ENCODE assay signal across 8 mouse cellular contexts in the genomic region with DNA sequence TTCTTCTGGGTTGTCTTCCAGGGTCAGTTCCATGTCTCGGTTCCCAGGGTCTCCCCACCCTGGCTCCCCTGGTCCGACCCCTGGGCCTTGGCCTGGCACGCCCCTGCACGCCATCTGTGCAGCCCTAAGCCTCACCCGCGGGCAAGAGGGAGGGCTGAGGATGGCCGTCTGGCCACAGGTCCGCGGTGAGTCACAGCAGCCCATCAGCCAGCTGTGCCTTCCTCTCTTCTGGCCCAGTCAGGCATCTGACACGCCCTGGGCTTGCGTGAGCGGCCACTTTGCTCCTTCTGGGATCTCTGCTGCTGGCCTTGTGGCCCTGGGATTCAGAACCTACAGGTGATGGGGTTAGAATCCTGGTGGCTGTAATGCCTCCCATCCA. TPM values are rescaled to one million over a fixed set of nuclear protein-coding genes. Genes with fewer than 3 reads are reported as not detected.
DNase-seq lines count a peak whose midpoint lies in the region; ATAC-seq and TF ChIP-seq lines count a peak whose summit lies in the region.

No protein-coding gene starts in this region.

- TF ChIP-seq CTCF in forebrain, postnatal 0 days (IDR thresholded peaks at IDR 0.05; ENCODE audit: low read depth), result no peak
- no peak for TF ChIP-seq CTCF in stomach, postnatal 0 days (IDR thresholded peaks at IDR 0.05; ENCODE audit: low read depth)

- 25% methylated on average over 12 of the region's 12 CpGs for WGBS in neural tube, embryonic 11.5 days
- 34% methylated on average over 12 of the region's 12 CpGs for WGBS in forebrain, postnatal 0 days
- 20% methylated on average over 12 of the region's 12 CpGs for WGBS in limb, embryonic 10.5 days
- 29% methylated on average over 12 of the region's 12 CpGs for WGBS in stomach, postnatal 0 days

- H3K9ac ChIP-seq in neural tube, embryonic 11.5 days (ENCODE audit: low read length), result no peak overlapping the region
- H3K9ac ChIP-seq in forebrain, postnatal 0 days, result no peak overlapping the region
- H3K9ac ChIP-seq in stomach, postnatal 0 days (ENCODE audit: low read length), result peak overlapping the region; percentile 18; the same call in 1 of the 2 replicates

- peaks cover 30% of the 10 kb centered on the region for H3K4me1 ChIP-seq in neural tube, embryonic 11.5 days (ENCODE audit: control insufficient read depth, insufficient read depth, low read length)
- H3K4me1 ChIP-seq in forebrain, postnatal 0 days (ENCODE audit: insufficient read depth), result peaks cover 5% of the 10 kb centered on the region
- H3K4me1 ChIP-seq in limb, embryonic 10.5 days, result peaks cover 73% of the 10 kb centered on the region
- peaks cover 3% of the 10 kb centered on the region for H3K4me1 ChIP-seq in stomach, postnatal 0 days (replicated peaks; ENCODE audit: control insufficient read depth, insufficient read depth)

- no peaks in the 10 kb centered on the region for H3K36me3 ChIP-seq in neural tube, embryonic 11.5 days (ENCODE audit: control insufficient read depth, insufficient read depth, low read length)
- H3K36me3 ChIP-seq in forebrain, postnatal 0 days (ENCODE audit: insufficient read depth), result no peaks in the 10 kb centered on the region
- H3K36me3 ChIP-seq in limb, embryonic 10.5 days, result no peaks in the 10 kb centered on the region
- no peaks in the 10 kb centered on the region for H3K36me3 ChIP-seq in stomach, postnatal 0 days (ENCODE audit: control insufficient read depth, insufficient read depth, low read length)

- no peak for TF ChIP-seq EP300 in stomach, postnatal 0 days (optimal IDR thresholded peaks at IDR 0.05)

- peaks cover 47% of the 10 kb centered on the region for H3K27me3 ChIP-seq in neural tube, embryonic 11.5 days (ENCODE audit: control insufficient read depth, insufficient read depth, low read length)
- peaks cover 33% of the 10 kb centered on the region for H3K27me3 ChIP-seq in forebrain, postnatal 0 days (ENCODE audit: insufficient read depth, low read length)
- H3K27me3 ChIP-seq in limb, embryonic 10.5 days (ENCODE audit: low read depth, poor library complexity, severe bottlenecking), result peaks cover 99% of the 10 kb centered on the region
- no peaks in the 10 kb centered on the region for H3K27me3 ChIP-seq in stomach, postnatal 0 days (ENCODE audit: control insufficient read depth, insufficient read depth, low read length)

- no peaks in the 10 kb centered on the region for H3K9me3 ChIP-seq in neural tube, embryonic 11.5 days (ENCODE audit: control insufficient read depth, low read length)
- no peaks in the 10 kb centered on the region for H3K9me3 ChIP-seq in forebrain, postnatal 0 days (ENCODE audit: low read length)
- no peaks in the 10 kb centered on the region for H3K9me3 ChIP-seq in limb, embryonic 10.5 days (replicated peaks)
- no peaks in the 10 kb centered on the region for H3K9me3 ChIP-seq in stomach, postnatal 0 days (ENCODE audit: control insufficient read depth, low read length)

- H3K4me2 ChIP-seq in neural tube, embryonic 11.5 days (ENCODE audit: low read depth), result peak overlapping the region; percentile 19; the same call in 1 of the 2 replicates
- 0 out of 2 replicates have a peak overlapping the region, but pooled peaks have one; percentile 15 for H3K4me2 ChIP-seq in forebrain, postnatal 0 days (ENCODE audit: low read depth)
- H3K4me2 ChIP-seq in stomach, postnatal 0 days (replicated peaks; ENCODE audit: low read depth), result peak overlapping the region; percentile 90

- DNase-seq in neural tube, embryonic 11.5 days (ENCODE audit: low spot score), result no peak
- no peak for DNase-seq in neural tube, embryonic 10.5 days (ENCODE audit: extremely low spot score, low spot score)
- DNase-seq in forebrain, postnatal 0 days, result no peak
- DNase-seq in limb, embryonic 10.5 days (ENCODE audit: low spot score), result no peak
- no peak for DNase-seq in stomach, postnatal 0 days (ENCODE audit: low spot score)
- DNase-seq in layer of hippocampus, adult 18-20 months (ENCODE audit: low spot score in 2 of 2), result no peak
- DNase-seq in urinary bladder, postnatal 36 days (ENCODE audit: low spot score in 2 of 2), result no peak

- ATAC-seq in neural tube, embryonic 11.5 days (ENCODE audit: insufficient read depth, low FRiP score, low TSS enrichment), result 0 out of 2 replicates have a peak, but pooled peaks have one; percentile 20
- no peak for ATAC-seq in forebrain, postnatal 0 days
- ATAC-seq in stomach, postnatal 0 days (ENCODE audit: low FRiP score, low TSS enrichment), result peak; percentile 20
- no peak for ATAC-seq in cerebellum, adult (ENCODE audit: insufficient number of reproducible peaks, low FRiP score, low TSS enrichment)

- H3K4me3 ChIP-seq in neural tube, embryonic 11.5 days (ENCODE audit: low read depth, low read length), result no peak overlapping the region; the same call in 1 of the 2 replicates
- H3K4me3 ChIP-seq in forebrain, postnatal 0 days (ENCODE audit: low read depth, low read length), result no peak overlapping the region; the same call in 1 of the 2 replicates
- peak overlapping the region; percentile 69 for H3K4me3 ChIP-seq in limb, embryonic 10.5 days
- H3K4me3 ChIP-seq in stomach, postnatal 0 days (ENCODE audit: low read depth, low read length), result peak overlapping the region; percentile 70

- no peak overlapping the region for H3K27ac ChIP-seq in neural tube, embryonic 11.5 days (ENCODE audit: low read depth, low read length)
- no peak overlapping the region for H3K27ac ChIP-seq in forebrain, postnatal 0 days (ENCODE audit: low read depth, low read length)
- H3K27ac ChIP-seq in limb, embryonic 10.5 days, result peak overlapping the region; percentile 75; the same call in 1 of the 2 replicates
- peak overlapping the region; percentile 69; the same call in 1 of the 2 replicates for H3K27ac ChIP-seq in stomach, postnatal 0 days (replicated peaks)

RNA-seq across cellular contexts. Expression of a gene that starts 1.4 kb away (rescaled TPM):
- 1.6 and 2.5 TPM in 2 replicates for polyA plus RNA-seq in neural tube, embryonic 11.5 days (2014; fragmentation: Nextera tagmentation; extraction: Ambion mirVana)
- total RNA-seq in forebrain, postnatal 0 days (2014; rRNA removed), result 1.9 and 5.6 TPM in 2 replicates
- polyA plus RNA-seq in forebrain, postnatal 0 days (2015; fragmentation: Nextera tagmentation; extraction: Ambion mirVana), result 2.1 and 2.6 TPM in 2 replicates
- 1.2 and 1.8 TPM in 2 replicates for polyA plus RNA-seq in limb, embryonic 10.5 days (2016; fragmentation: Nextera tagmentation; extraction: Ambion mirVana)
- 2.3 and 2.8 TPM in 2 replicates for polyA plus RNA-seq in stomach, postnatal 0 days (2015; fragmentation: Nextera tagmentation; extraction: Ambion mirVana)
- 1 to 10 TPM; 3.5 to 4.1 TPM for total RNA-seq in layer of hippocampus, adult 18-20 months (2021)

RNA-seq across cellular contexts. Expression of a gene that starts 17.6 kb away (rescaled TPM):
- polyA plus RNA-seq in neural tube, embryonic 11.5 days (2014; fragmentation: Nextera tagmentation; extraction: Ambion mirVana), result 2.6 and 3.3 TPM in 2 replicates
- total RNA-seq in forebrain, postnatal 0 days (2014; rRNA removed), result 0.31 and 0.52 TPM in 2 replicates
- polyA plus RNA-seq in forebrain, postnatal 0 days (2015; fragmentation: Nextera tagmentation; extraction: Ambion mirVana), result 0.19 and 0.29 TPM in 2 replicates
- polyA plus RNA-seq in limb, embryonic 10.5 days (2016; fragmentation: Nextera tagmentation; extraction: Ambion mirVana), result 0.14 and 0.53 TPM in 2 replicates
- polyA plus RNA-seq in stomach, postnatal 0 days (2015; fragmentation: Nextera tagmentation; extraction: Ambion mirVana), result 2.0 and 2.5 TPM in 2 replicates
- total RNA-seq in layer of hippocampus, adult 18-20 months (2021), result under 1 TPM in 1 of 2 experiments, not detected in 1; 0.25 TPM

Comparison
In these comparisons a context has a peak if more than half of its experiments do, and no peak if none do; other contexts are left out.
1. ATAC-seq: peak in neural tube, embryonic 11.5 days (single experiment) and stomach, postnatal 0 days (single experiment); none in forebrain, postnatal 0 days (single experiment) and cerebellum, adult (single experiment).
2. H3K27ac ChIP-seq: peak in limb, embryonic 10.5 days (single experiment) and stomach, postnatal 0 days (single experiment); none in neural tube, embryonic 11.5 days (single experiment) and forebrain, postnatal 0 days (single experiment).
3. H3K4me2 ChIP-seq: peak in every context shown above with its lines; median percentile 90 in stomach, postnatal 0 days; 19 in neural tube, embryonic 11.5 days; 15 in forebrain, postnatal 0 days.
4. H3K4me3 ChIP-seq: peak in limb, embryonic 10.5 days (single experiment) and stomach, postnatal 0 days (single experiment); none in neural tube, embryonic 11.5 days (single experiment) and forebrain, postnatal 0 days (single experiment).